Mouse (Mus musculus): ENCODE results near the gene Megf6.

DNA sequence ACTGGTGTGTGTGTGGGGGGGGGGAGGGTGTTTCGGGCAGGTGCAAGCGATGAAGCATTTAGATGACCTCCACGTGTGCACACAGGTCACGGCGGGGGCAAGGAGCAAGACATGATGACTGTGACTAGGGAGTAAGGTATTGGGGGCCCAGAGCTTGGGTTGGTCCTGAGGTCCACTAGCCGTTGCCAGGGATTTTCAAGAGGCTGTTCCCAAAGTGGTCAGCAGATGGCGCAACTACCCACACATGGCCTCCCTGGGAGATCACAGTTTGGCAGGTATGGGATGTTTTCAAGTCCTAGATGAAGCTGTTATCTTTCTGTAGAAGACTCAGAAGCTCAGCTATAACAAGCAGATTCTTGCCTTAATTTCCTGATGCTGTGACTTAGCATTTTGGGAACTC is 7.2 kb upstream of the Megf6 start:
- TF ChIP-seq CTCF (conservative IDR thresholded peaks at IDR 0.05; ENCODE audit: insufficient read depth, insufficient read length, low read depth, low read length): peak; percentile 88
- no peak for TF ChIP-seq POLR2A (IDR thresholded peaks at IDR 0.05; ENCODE audit: low read depth, low read length)
